Mouse (Mus musculus) heart, postnatal 0 days (tissue): ENCODE data around the gene Tex264.

Experiments used
- CTCF ChIP-seq: IDR thresholded peaks from 2 replicates; pipeline ENCODE4 v1.5.1; 2016; ENCODE audit warnings: antibody characterized with exemption, control low read depth, low read depth
- EP300 ChIP-seq: IDR thresholded peaks from 2 replicates; pipeline ENCODE4 v1.6.1; 2016; ENCODE audit warnings: antibody characterized with exemption, low read depth

DNA sequence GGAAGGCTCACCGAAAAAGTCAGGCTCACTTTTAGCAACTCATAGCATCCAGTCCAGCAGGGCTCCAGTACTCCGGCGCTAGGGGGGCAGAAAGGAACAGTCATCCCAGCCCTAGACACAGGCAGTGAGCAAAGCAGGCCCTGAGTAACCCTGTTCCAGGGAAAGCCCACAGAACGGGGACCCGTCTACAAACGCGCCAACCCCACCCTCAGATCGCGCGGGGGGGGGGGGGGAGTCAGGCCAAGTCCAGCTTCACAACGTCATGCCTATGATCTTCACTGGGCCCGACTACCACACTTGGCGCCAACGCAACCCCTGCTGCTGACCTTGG lies 844 bp downstream of the Tex264 start:
- no peak for TF ChIP-seq EP300
- TF ChIP-seq CTCF: no peak
